In the genomic region with DNA sequence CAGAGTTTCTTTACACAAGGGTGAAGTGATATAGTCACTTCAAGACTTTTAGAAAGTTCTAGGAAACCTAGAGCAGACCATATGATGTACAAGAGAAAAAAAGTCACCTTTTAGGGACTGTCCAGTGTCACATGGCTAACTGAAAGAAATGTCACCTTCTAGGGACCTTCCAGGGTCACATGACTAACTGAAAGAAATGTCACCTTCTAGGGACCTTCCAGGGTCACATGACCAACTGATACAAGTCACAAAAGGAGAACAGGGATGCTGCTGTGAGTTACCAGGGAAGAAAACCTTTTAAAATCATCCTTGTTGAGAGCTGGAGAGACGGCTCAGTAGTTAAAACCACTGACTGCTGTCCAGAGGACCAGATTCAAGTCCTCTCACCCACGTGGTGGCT, we compare ENCODE assay signal across 21 mouse cellular contexts. TPM values are rescaled to one million over a fixed set of nuclear protein-coding genes. Genes with fewer than 3 reads are reported as not detected.
"Had no signal": no experiment of that assay in that cellular context is flagged by ENCODE, and none has a peak within 500 bp of the region (broad histone marks: within the 10 kb centered on the region; RNA-seq: fewer than 3 reads in every experiment).

No protein-coding gene starts in this region.

- H3K27ac ChIP-seq: kidney, postnatal 0 days; layer of hippocampus, adult 2 months; left cerebral cortex, adult 2 months; limb, embryonic 12.5 days; limb, embryonic 15.5 days; liver, embryonic 12.5 days; liver, embryonic 15.5 days; stomach, embryonic 15.5 days had no signal

- H3K36me3 ChIP-seq: limb, embryonic 12.5 days; limb, embryonic 15.5 days; liver, embryonic 12.5 days; liver, embryonic 15.5 days; stomach, embryonic 15.5 days had no signal

- H3K9me3 ChIP-seq: limb, embryonic 12.5 days; limb, embryonic 15.5 days; liver, embryonic 12.5 days; liver, embryonic 15.5 days; stomach, embryonic 15.5 days had no signal

- H3K4me3 ChIP-seq: layer of hippocampus, adult 2 months; left cerebral cortex, adult 2 months; limb, embryonic 12.5 days; limb, embryonic 15.5 days; liver, embryonic 12.5 days; liver, embryonic 15.5 days; stomach, embryonic 15.5 days had no signal

- DNase-seq: kidney, adult 18-20 months; layer of hippocampus, adult 9-11 months; lung, adult 18-20 months; lung, postnatal 14 days; lung, postnatal 4 days; midbrain, embryonic 14.5 days; right cerebral cortex, postnatal 4 days; thymus, adult 2 months; thymus, postnatal 14 days had no signal

- H3K4me1 ChIP-seq: liver, embryonic 12.5 days; liver, embryonic 15.5 days; stomach, embryonic 15.5 days had no signal

- H3K9ac ChIP-seq: limb, embryonic 12.5 days; limb, embryonic 15.5 days; liver, embryonic 12.5 days; liver, embryonic 15.5 days; stomach, embryonic 15.5 days had no signal

- H3K27me3 ChIP-seq: limb, embryonic 12.5 days; limb, embryonic 15.5 days; liver, embryonic 12.5 days; liver, embryonic 15.5 days; stomach, embryonic 15.5 days had no signal

- ATAC-seq: inflammation-experienced regulatory T-cells, adult 6 months; intestine, embryonic 16.5 days; liver, embryonic 12.5 days had no signal

- H3K4me2 ChIP-seq: limb, embryonic 12.5 days; limb, embryonic 15.5 days; liver, embryonic 12.5 days; liver, embryonic 15.5 days; midbrain, embryonic 11.5 days; stomach, embryonic 15.5 days had no signal

RNA-seq across cellular contexts. Expression of gene Mreg, which starts 10.0 kb away (rescaled TPM):
- total RNA-seq: megakaryocyte-erythroid progenitor cell, adult 5-6 weeks had no signal
